Mouse (Mus musculus): ENCODE data around the gene Tmem53.

The Tmem53 gene

GRCm38 (mm10) chr4:117251801-117252316 lies at the start of gene Tmem53, which contains the start of gene Armh1:
TSS of gene Tmem53 (plus strand) at chr4:117251951.
TSS of gene Armh1 (minus strand) at chr4:117252125.
- DNase-seq (ENCODE audit: low read depth, low spot score), result peak; percentile 95

- peak; percentile 94 for DNase-seq (ENCODE audit: low read depth, low spot score)
These were observed 49.4 kb upstream of the Tmem53 start for GRCm38 (mm10) chr4:117202046-117202991.

GRCm38 (mm10) chr4:117202992-117203354 lies 48.8 kb upstream of the Tmem53 start:
- no peak for DNase-seq (ENCODE audit: low read depth, low spot score)

- DNase-seq (ENCODE audit: low read depth, low spot score), result no peak
These were observed 42.2 kb upstream of the Tmem53 start for GRCm38 (mm10) chr4:117209592-117209991.

- DNase-seq (ENCODE audit: low read depth, low spot score), result peak; percentile 91
These were observed 41.3 kb upstream of the Tmem53 start for GRCm38 (mm10) chr4:117210147-117211074.

GRCm38 (mm10) chr4:117214250-117214649 lies 37.5 kb upstream of the Tmem53 start:
- no peak for DNase-seq (ENCODE audit: low read depth, low spot score)

GRCm38 (mm10) chr4:117217029-117217428 lies 34.7 kb upstream of the Tmem53 start:
- DNase-seq (ENCODE audit: low read depth, low spot score), result peak; percentile 9

GRCm38 (mm10) chr4:117218517-117219219 lies 33.1 kb upstream of the Tmem53 start:
- DNase-seq (ENCODE audit: low read depth, low spot score), result peak; percentile 72

- DNase-seq (ENCODE audit: low read depth, low spot score), result no peak
These were observed 30.8 kb upstream of the Tmem53 start for GRCm38 (mm10) chr4:117220741-117221515.

GRCm38 (mm10) chr4:117221836-117222235 lies 29.9 kb upstream of the Tmem53 start:
- DNase-seq (ENCODE audit: low read depth, low spot score), result no peak

GRCm38 (mm10) chr4:117223001-117223400 lies 28.8 kb upstream of the Tmem53 start:
- no peak for DNase-seq (ENCODE audit: low read depth, low spot score)

GRCm38 (mm10) chr4:117224122-117224521 lies 27.6 kb upstream of the Tmem53 start:
- DNase-seq (ENCODE audit: low read depth, low spot score), result no peak

- DNase-seq (ENCODE audit: low read depth, low spot score), result no peak
These were observed 26.5 kb upstream of the Tmem53 start for GRCm38 (mm10) chr4:117225250-117225649.

GRCm38 (mm10) chr4:117229590-117229989 lies 22.2 kb upstream of the Tmem53 start:
- no peak for DNase-seq (ENCODE audit: low read depth, low spot score)

GRCm38 (mm10) chr4:117230331-117230730 lies 21.4 kb upstream of the Tmem53 start:
- DNase-seq (ENCODE audit: low read depth, low spot score), result no peak

GRCm38 (mm10) chr4:117231208-117231607 lies 20.5 kb upstream of the Tmem53 start:
- DNase-seq (ENCODE audit: low read depth, low spot score), result no peak

GRCm38 (mm10) chr4:117234166-117234741 lies 17.5 kb upstream of the Tmem53 start:
- no peak for DNase-seq (ENCODE audit: low read depth, low spot score)

- DNase-seq (ENCODE audit: low read depth, low spot score), result no peak
These were observed 15.9 kb upstream of the Tmem53 start for GRCm38 (mm10) chr4:117235822-117236221.

- DNase-seq (ENCODE audit: low read depth, low spot score), result no peak
These were observed 12.6 kb upstream of the Tmem53 start for GRCm38 (mm10) chr4:117239153-117239552.

GRCm38 (mm10) chr4:117240867-117241266 lies 10.9 kb upstream of the Tmem53 start:
- no peak for DNase-seq (ENCODE audit: low read depth, low spot score)
